Mouse (Mus musculus) G1E (cell line): ENCODE measurements around the gene Ghr.

Experiments used
- CTCF ChIP-seq: IDR thresholded peaks from 2 replicates; pipeline ENCODE4 v1.5.1; 2012; ENCODE audit warnings: low read depth, low read length, inconsistent platforms, mixed read lengths
- GATA2 ChIP-seq: IDR thresholded peaks from 2 replicates; pipeline ENCODE4 v1.6.1; 2012; ENCODE audit warnings: low read depth, low read length, inconsistent platforms, borderline replicate concordance
- TAL1 ChIP-seq: conservative IDR thresholded peaks from 2 replicates; pipeline ENCODE4 v1.6.1; 2012; ENCODE audit warnings: low read depth, low read length, inconsistent platforms, mixed read lengths

DNA sequence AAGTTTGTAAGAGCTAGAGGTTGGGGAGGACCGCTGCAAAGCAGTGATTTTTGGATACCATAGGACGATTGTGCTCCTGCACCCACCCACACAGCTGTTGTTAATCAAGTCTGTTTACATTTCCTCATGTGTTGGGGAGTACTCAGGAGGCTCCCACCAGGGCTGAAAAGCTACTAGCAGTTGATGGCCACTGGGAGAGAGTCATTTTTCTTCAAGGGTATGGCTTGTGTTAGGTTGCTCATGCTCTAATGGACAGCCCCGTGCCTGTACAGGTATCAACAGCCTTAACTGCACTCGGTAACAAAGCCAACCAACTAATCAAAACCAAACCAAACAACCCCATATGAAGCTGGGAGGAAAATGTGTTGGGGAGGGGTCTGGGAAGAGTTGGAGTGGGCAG lies 313.8 kb downstream of the Ghr start:
- TF ChIP-seq CTCF (no peak), GATA2 (no peak), TAL1 (no peak)
